Mouse (Mus musculus): ENCODE data around the gene Fbxo31.

DNA sequence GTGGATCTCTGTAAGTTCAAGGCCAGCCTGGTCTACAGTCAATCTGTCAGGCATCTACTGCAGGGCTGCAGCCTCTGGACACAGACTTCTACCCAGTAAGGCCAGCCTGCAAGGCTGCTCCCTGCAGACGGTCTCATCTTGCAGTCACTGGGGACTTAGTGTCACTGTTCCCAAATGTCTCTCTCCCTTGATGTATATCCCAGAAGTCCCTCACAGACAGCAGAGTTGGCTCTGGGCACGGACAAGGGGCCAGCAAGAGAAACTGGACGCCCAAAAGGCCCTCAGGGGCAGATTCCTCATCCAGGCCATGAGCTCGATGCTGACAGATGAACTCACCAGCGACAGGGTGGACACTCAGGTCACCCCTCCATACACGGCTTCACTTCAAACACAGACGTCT, 6.5 kb downstream of the Fbxo31 start:
- TF ChIP-seq CTCF (IDR thresholded peaks at IDR 0.05; ENCODE audit: low read depth, low read length) (no peak), TAL1 (conservative IDR thresholded peaks at IDR 0.05; ENCODE audit: low read depth, low read length) (no peak), GATA1 (IDR thresholded peaks at IDR 0.05; ENCODE audit: borderline replicate concordance, low read length) (no peak), POLR2AphosphoS5 (IDR thresholded peaks at IDR 0.05; ENCODE audit: insufficient replicate concordance, low read depth, low read length) (no peak), GATA2 (IDR thresholded peaks at IDR 0.05; ENCODE audit: borderline replicate concordance, low read depth, low read length) (no peak)
